Mouse (Mus musculus) adrenal gland, postnatal 4 days (tissue): Measurements from ENCODE around the gene Atp2a1. TPM values are rescaled to one million over a fixed set of nuclear protein-coding genes. Genes with fewer than 3 reads are reported as not detected.
"Not testable (repeated sequence)": the region's sequence is repeated elsewhere in the genome, so short reads cannot be mapped to it uniquely, and the experiment has no call there.

Source experiments
- DNase-seq, 2 experiments: peaks; one replicate each; pipeline ENCODE4 v3.0.0; 2021 to 2022; ENCODE audit warnings: low spot score in 2 of 2, mixed read lengths in 2 of 2
- total RNA-seq, 2 experiments: library from RNA; stranded (reverse); gene quantifications; 2 replicates each; pipeline ENCODE4 v1.2.3; 2021

Gene Atp2a1
- total RNA-seq, 2 experiments from 2014 or later = 56.9 to 145 TPM

GRCm38 (mm10) chr7:126417606-126418005, 45.3 kb downstream of the Atp2a1 start:
- DNase-seq = no peak

GRCm38 (mm10) chr7:126417045-126417444, 45.9 kb downstream of the Atp2a1 start:
- no peak for DNase-seq

- DNase-seq = no peak
Measured at GRCm38 (mm10) chr7:126416615-126417014, 46.3 kb downstream of the Atp2a1 start.

GRCm38 (mm10) chr7:126414725-126415124, 48.2 kb downstream of the Atp2a1 start, which contains the start of gene Cd19:
Cd19 (minus strand) TSS chr7:126414889.
- DNase-seq = no peak

- DNase-seq = no peak
Measured at GRCm38 (mm10) chr7:126411061-126411460, 51.8 kb downstream of the Atp2a1 start.

- no peak for DNase-seq
Measured at GRCm38 (mm10) chr7:126408686-126409085, 54.2 kb downstream of the Atp2a1 start.

GRCm38 (mm10) chr7:126402518-126402917, 60.4 kb downstream of the Atp2a1 start:
- DNase-seq = not testable (repeated sequence)

GRCm38 (mm10) chr7:126399548-126399947, 63.4 kb downstream of the Atp2a1 start:
- DNase-seq = peak; percentile 50 to 69

GRCm38 (mm10) chr7:126397822-126398221, 65.1 kb downstream of the Atp2a1 start:
- no peak for DNase-seq

GRCm38 (mm10) chr7:126397221-126397620, 65.7 kb downstream of the Atp2a1 start:
- no peak for DNase-seq

- peak; percentile 69 to 83 for DNase-seq
Measured at GRCm38 (mm10) chr7:126396298-126397119, 66.4 kb downstream of the Atp2a1 start, which contains the start of gene Nfatc2ip. Nfatc2ip (minus strand) TSS chr7:126396737.

Other genes starting within 250 kb of the Atp2a1 start
- gene Sbk1, start 190.5 kb downstream of the Atp2a1 start, total RNA-seq = 10 to 100 TPM; 60.4 to 60.6 TPM
- gene Lat, start 93.5 kb downstream of the Atp2a1 start, total RNA-seq = 1 to 10 TPM; 1.4 to 2.5 TPM
- 10 to 100 TPM; 60.1 to 65.2 TPM for gene Spns1, start 85.7 kb downstream of the Atp2a1 start, total RNA-seq
- 1 to 10 TPM; 5.8 to 7.6 TPM for gene Nfatc2ip, start 66.4 kb downstream of the Atp2a1 start, total RNA-seq
- gene Cd19, start 48.2 kb downstream of the Atp2a1 start, total RNA-seq = 1 to 10 TPM in 1 of 2 experiments, under 1 TPM in 1; 0.48 to 1.6 TPM
- gene Rabep2, start 34.3 kb downstream of the Atp2a1 start, total RNA-seq = 10 to 100 TPM; 52.1 to 63.2 TPM
- 10 to 100 TPM; 59.2 to 60.9 TPM for gene Sh2b1, start 12.3 kb upstream of the Atp2a1 start, total RNA-seq
- 100 to 1,000 TPM; 158 to 166 TPM for gene Tufm, start 24.3 kb upstream of the Atp2a1 start, total RNA-seq
- gene Atxn2l, start 40.3 kb upstream of the Atp2a1 start, total RNA-seq = 100 to 1,000 TPM; 109 to 127 TPM
- 100 to 1,000 TPM; 255 to 260 TPM for gene Eif3c, start 103.3 kb upstream of the Atp2a1 start, total RNA-seq
- 1 to 10 TPM; 1.1 to 1.2 TPM for gene Apobr, start 121.8 kb upstream of the Atp2a1 start, total RNA-seq
- gene Cln3, start 122.7 kb upstream of the Atp2a1 start, total RNA-seq = 10 to 100 TPM; 30.7 to 32.1 TPM
- gene Il27, start 131.8 kb upstream of the Atp2a1 start, total RNA-seq = not detected
- 10 to 100 TPM in 1 of 2 experiments, 1 to 10 TPM in 1; 7.5 to 15.3 TPM for gene Nupr1, start 167.8 kb upstream of the Atp2a1 start, total RNA-seq
- 10 to 100 TPM; 30.4 to 33.5 TPM for gene Sgf29, start 186.2 kb upstream of the Atp2a1 start, total RNA-seq
- 10 to 100 TPM; 24.0 to 45.6 TPM for gene Sult1a1, start 213.3 kb upstream of the Atp2a1 start, total RNA-seq
- gene Bola2, start 232.3 kb upstream of the Atp2a1 start, total RNA-seq = 10 to 100 TPM; 85.4 to 98.8 TPM
- 10 to 100 TPM; 18.4 to 18.9 TPM for gene Slx1b, start 232.7 kb upstream of the Atp2a1 start, total RNA-seq
- gene Coro1a, start 244.7 kb upstream of the Atp2a1 start, total RNA-seq = 10 to 100 TPM; 15.5 to 18.9 TPM